Mouse (Mus musculus): ENCODE data around the gene Aqp7. TPM values are rescaled to one million over a fixed set of nuclear protein-coding genes. Genes with fewer than 3 reads are reported as not detected.

The Aqp7 gene
- polyA plus RNA-seq, 1 experiment from 2014 or later, result 14.1 TPM

GRCm38 (mm10) chr4:41042880-41043279, 5.1 kb downstream of the Aqp7 start:
- TF ChIP-seq CTCF (IDR thresholded peaks at IDR 0.05; ENCODE audit: low read depth), result no peak
- no peak for ATAC-seq
- no peak overlapping the region for H3K27ac ChIP-seq (ENCODE audit: low read depth, low read length)
- no peak overlapping the region for H3K9ac ChIP-seq (ENCODE audit: low read depth, low read length)
- H3K4me2 ChIP-seq (replicated peaks; ENCODE audit: low read depth), result no peak overlapping the region
- H3K27me3 ChIP-seq (replicated peaks; ENCODE audit: control insufficient read depth, insufficient read depth, low read length), result no peaks in the 10 kb centered on the region
- no peaks in the 10 kb centered on the region for H3K9me3 ChIP-seq (ENCODE audit: control insufficient read depth)
- H3K4me3 ChIP-seq (ENCODE audit: low read depth, low read length), result no peak overlapping the region
- no peaks in the 10 kb centered on the region for H3K36me3 ChIP-seq (ENCODE audit: control insufficient read depth, insufficient read depth)
- 51% methylated on average over 12 of the region's 12 CpGs for WGBS
- H3K4me1 ChIP-seq (replicated peaks; ENCODE audit: control insufficient read depth, insufficient read depth, low read length), result no peaks in the 10 kb centered on the region

GRCm38 (mm10) chr4:41040983-41041382, 7.0 kb downstream of the Aqp7 start:
- TF ChIP-seq CTCF (IDR thresholded peaks at IDR 0.05; ENCODE audit: low read depth), result no peak
- no peak overlapping the region for H3K27ac ChIP-seq (ENCODE audit: low read depth, low read length)
- H3K9me3 ChIP-seq (ENCODE audit: control insufficient read depth), result no peaks in the 10 kb centered on the region
- no peak overlapping the region for H3K9ac ChIP-seq (ENCODE audit: low read depth, low read length)
- no peaks in the 10 kb centered on the region for H3K36me3 ChIP-seq (ENCODE audit: control insufficient read depth, insufficient read depth)
- WGBS, result 62% methylated on average over 7 of the region's 7 CpGs
- no peak overlapping the region for H3K4me3 ChIP-seq (ENCODE audit: low read depth, low read length)
- no peaks in the 10 kb centered on the region for H3K4me1 ChIP-seq (replicated peaks; ENCODE audit: control insufficient read depth, insufficient read depth, low read length)
- no peaks in the 10 kb centered on the region for H3K27me3 ChIP-seq (replicated peaks; ENCODE audit: control insufficient read depth, insufficient read depth, low read length)
- H3K4me2 ChIP-seq (replicated peaks; ENCODE audit: low read depth), result no peak overlapping the region
- ATAC-seq, result no peak

DNA sequence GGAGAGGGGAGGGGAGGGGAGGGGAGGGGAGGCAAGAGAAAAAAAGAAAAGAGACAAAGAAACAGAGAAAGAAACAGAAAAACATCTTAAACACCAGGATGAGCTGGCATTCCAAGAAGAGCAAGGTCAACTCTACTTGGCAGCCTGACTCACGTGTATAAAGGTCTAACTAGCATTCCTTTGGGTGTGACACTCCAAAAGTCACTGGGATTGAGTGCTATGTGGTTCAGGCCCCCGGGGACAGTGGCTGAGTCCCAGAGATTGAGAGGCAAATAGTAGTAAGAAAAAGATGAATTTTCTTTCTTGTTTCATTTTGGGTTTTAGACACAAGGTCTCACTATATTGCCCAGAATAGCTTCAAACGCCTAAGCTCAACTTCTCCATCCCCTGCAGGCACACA, 10.0 kb downstream of the Aqp7 start:
- Histone ChIP-seq H3K4me1 (replicated peaks; ENCODE audit: control insufficient read depth, insufficient read depth, low read length) (no peaks in the 10 kb centered on the region), H3K9ac (ENCODE audit: low read depth, low read length) (no peak overlapping the region), H3K27me3 (replicated peaks; ENCODE audit: control insufficient read depth, insufficient read depth, low read length) (no peaks in the 10 kb centered on the region), H3K4me2 (replicated peaks; ENCODE audit: low read depth) (no peak overlapping the region), H3K36me3 (ENCODE audit: control insufficient read depth, insufficient read depth) (no peaks in the 10 kb centered on the region), H3K9me3 (ENCODE audit: control insufficient read depth) (no peaks in the 10 kb centered on the region), H3K4me3 (ENCODE audit: low read depth, low read length) (no peak overlapping the region), H3K27ac (ENCODE audit: low read depth, low read length) (no peak overlapping the region)
- ATAC-seq, result no peak
- WGBS, result 39% methylated on average over 3 of the region's 3 CpGs
- TF ChIP-seq CTCF (IDR thresholded peaks at IDR 0.05; ENCODE audit: low read depth), result no peak

- H3K4me3 ChIP-seq (ENCODE audit: low read depth, low read length), result no peak overlapping the region
- no peaks in the 10 kb centered on the region for H3K4me1 ChIP-seq (replicated peaks; ENCODE audit: control insufficient read depth, insufficient read depth, low read length)
- no peak for ATAC-seq
- 0 out of 2 replicates have a peak, but pooled peaks cover 3% of the 10 kb centered on the region for H3K36me3 ChIP-seq (ENCODE audit: control insufficient read depth, insufficient read depth)
- H3K9me3 ChIP-seq (ENCODE audit: control insufficient read depth), result no peaks in the 10 kb centered on the region
- 87% methylated on average over 3 of the region's 3 CpGs for WGBS
- no peak overlapping the region for H3K9ac ChIP-seq (ENCODE audit: low read depth, low read length)
- H3K4me2 ChIP-seq (replicated peaks; ENCODE audit: low read depth), result no peak overlapping the region
- H3K27ac ChIP-seq (ENCODE audit: low read depth, low read length), result no peak overlapping the region
- no peaks in the 10 kb centered on the region for H3K27me3 ChIP-seq (replicated peaks; ENCODE audit: control insufficient read depth, insufficient read depth, low read length)
- no peak for TF ChIP-seq CTCF (IDR thresholded peaks at IDR 0.05; ENCODE audit: low read depth)
Observed at GRCm38 (mm10) chr4:41031242-41031641, 16.7 kb downstream of the Aqp7 start.

- Histone ChIP-seq H3K9ac (ENCODE audit: low read depth, low read length) (no peak overlapping the region), H3K36me3 (ENCODE audit: control insufficient read depth, insufficient read depth) (peaks cover 6% of the 10 kb centered on the region; the same call in 1 of the 2 replicates), H3K27me3 (replicated peaks; ENCODE audit: control insufficient read depth, insufficient read depth, low read length) (no peaks in the 10 kb centered on the region), H3K4me1 (replicated peaks; ENCODE audit: control insufficient read depth, insufficient read depth, low read length) (no peaks in the 10 kb centered on the region), H3K4me2 (replicated peaks; ENCODE audit: low read depth) (no peak overlapping the region), H3K4me3 (ENCODE audit: low read depth, low read length) (no peak overlapping the region), H3K27ac (ENCODE audit: low read depth, low read length) (no peak overlapping the region), H3K9me3 (ENCODE audit: control insufficient read depth) (no peaks in the 10 kb centered on the region)
- no peak for ATAC-seq
- 95% methylated on average over 5 of the region's 5 CpGs for WGBS
- no peak for TF ChIP-seq CTCF (IDR thresholded peaks at IDR 0.05; ENCODE audit: low read depth)
Observed at GRCm38 (mm10) chr4:41029372-41029771, 18.6 kb downstream of the Aqp7 start.

- no peaks in the 10 kb centered on the region for H3K27me3 ChIP-seq (replicated peaks; ENCODE audit: control insufficient read depth, insufficient read depth, low read length)
- peak; percentile 65 for TF ChIP-seq CTCF (IDR thresholded peaks at IDR 0.05; ENCODE audit: low read depth)
- H3K9ac ChIP-seq (ENCODE audit: low read depth, low read length), result no peak overlapping the region
- H3K4me1 ChIP-seq (replicated peaks; ENCODE audit: control insufficient read depth, insufficient read depth, low read length), result no peaks in the 10 kb centered on the region
- H3K36me3 ChIP-seq (ENCODE audit: control insufficient read depth, insufficient read depth), result peaks cover 16% of the 10 kb centered on the region; the same call in 1 of the 2 replicates
- no peaks in the 10 kb centered on the region for H3K9me3 ChIP-seq (ENCODE audit: control insufficient read depth)
- WGBS, result 78% methylated on average over 4 of the region's 4 CpGs
- H3K4me2 ChIP-seq (replicated peaks; ENCODE audit: low read depth), result no peak overlapping the region
- H3K4me3 ChIP-seq (ENCODE audit: low read depth, low read length), result no peak overlapping the region
- ATAC-seq, result 0 out of 2 replicates have a peak, but pooled peaks have one; percentile 32
- no peak overlapping the region for H3K27ac ChIP-seq (ENCODE audit: low read depth, low read length)
Observed at GRCm38 (mm10) chr4:41028272-41028671, 19.7 kb downstream of the Aqp7 start.

DNA sequence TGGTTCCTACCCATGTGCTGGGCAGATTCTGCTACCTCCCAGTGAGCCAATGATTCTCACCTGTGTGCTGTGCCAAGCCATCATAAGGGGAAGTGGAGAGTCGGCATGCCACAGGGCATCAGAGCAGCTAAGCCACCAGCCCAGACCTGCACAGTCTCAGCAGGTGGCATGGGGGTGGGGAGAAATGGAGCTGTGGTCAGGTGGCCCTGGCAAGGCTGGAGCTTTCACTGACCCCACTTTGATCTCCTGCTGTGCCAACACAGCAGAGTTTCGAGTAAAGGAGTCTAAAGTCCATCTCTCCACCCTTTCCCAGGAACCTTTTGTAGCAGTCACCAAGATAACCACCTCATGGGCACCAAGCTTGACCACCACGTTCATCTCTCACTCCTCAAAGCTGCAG, 20.1 kb downstream of the Aqp7 start:
- H3K36me3 ChIP-seq (ENCODE audit: control insufficient read depth, insufficient read depth), result peaks cover 20% of the 10 kb centered on the region; the same call in 1 of the 2 replicates
- peak; percentile 85 for ATAC-seq
- H3K9me3 ChIP-seq (ENCODE audit: control insufficient read depth), result no peaks in the 10 kb centered on the region
- H3K4me2 ChIP-seq (replicated peaks; ENCODE audit: low read depth), result no peak overlapping the region
- 57% methylated on average over 3 of the region's 3 CpGs for WGBS
- no peaks in the 10 kb centered on the region for H3K27me3 ChIP-seq (replicated peaks; ENCODE audit: control insufficient read depth, insufficient read depth, low read length)
- TF ChIP-seq CTCF (IDR thresholded peaks at IDR 0.05; ENCODE audit: low read depth), result no peak
- H3K9ac ChIP-seq (ENCODE audit: low read depth, low read length), result no peak overlapping the region
- no peak overlapping the region for H3K4me3 ChIP-seq (ENCODE audit: low read depth, low read length)
- peak overlapping the region; percentile 37; the same call in 1 of the 2 replicates for H3K27ac ChIP-seq (ENCODE audit: low read depth, low read length)
- H3K4me1 ChIP-seq (replicated peaks; ENCODE audit: control insufficient read depth, insufficient read depth, low read length), result no peaks in the 10 kb centered on the region

Data from intestine, postnatal 0 days (tissue).